Mouse (Mus musculus) liver, embryonic 12.5 days (tissue): ENCODE results near the gene Zyx. TPM values are rescaled to one million over a fixed set of nuclear protein-coding genes. Genes with fewer than 3 reads are reported as not detected.

Source experiments
- ATAC-seq: fragments of 200-750 bp; cut with Nextera tagmentation; 2 replicates; pipeline ENCODE4 v1.8.0; 2017; ENCODE audit warnings: moderate number of reproducible peaks, mild to moderate bottlenecking, moderate library complexity
- H3K27ac ChIP-seq: fragments of 300-500 bp; sonication (generic); 2 replicates; pipeline ENCODE4 v1.5.1; 2016; ENCODE audit warnings: mild to moderate bottlenecking
- H3K27me3 ChIP-seq: fragments of 300-500 bp; sonication (generic); replicated peaks from 2 replicates; pipeline ENCODE4 v1.6.1; 2016; ENCODE audit warnings: mild to moderate bottlenecking, moderate library complexity
- H3K36me3 ChIP-seq: fragments of 300-500 bp; sonication (generic); 2 replicates; pipeline ENCODE4 v1.6.1; 2016; ENCODE audit warnings: mild to moderate bottlenecking, moderate library complexity
- H3K4me1 ChIP-seq: fragments of 300-500 bp; sonication (generic); 2 replicates; pipeline ENCODE4 v1.6.1; 2016
- H3K4me2 ChIP-seq: fragments of 300-500 bp; sonication (generic); 2 replicates; pipeline ENCODE4 v1.6.1; 2016; ENCODE audit warnings: mild to moderate bottlenecking, moderate library complexity
- H3K4me3 ChIP-seq: fragments of 300-500 bp; sonication (generic); 2 replicates; pipeline ENCODE4 v1.5.1; 2016; ENCODE audit warnings: mild to moderate bottlenecking, moderate library complexity
- H3K9ac ChIP-seq: fragments of 300-500 bp; sonication (generic); 2 replicates; pipeline ENCODE4 v1.6.1; 2016; ENCODE audit warnings: mild to moderate bottlenecking, moderate library complexity
- H3K9me3 ChIP-seq: fragments of 300-500 bp; sonication (generic); replicated peaks from 2 replicates; pipeline ENCODE4 v1.6.1; 2016; ENCODE audit warnings: mild to moderate bottlenecking, moderate library complexity
- WGBS: fragments of 180-500 bp; shearing (Covaris S2); methylation state at CpG from one replicate; pipeline ENCODE4 v1.1.7; 2016; ENCODE audit not compliant: insufficient replicate concordance; 5-methylcytosine and 5-hydroxymethylcytosine counted together
- polyA plus RNA-seq: library from polyadenylated mRNA; unstranded; fragments of >200 nt; fragmentation: Nextera tagmentation; extraction: Ambion mirVana; gene quantifications from 2 replicates; pipeline ENCODE4 v1.2.1, GENCODE M21; 2016

Gene Zyx
- polyA plus RNA-seq, 1 experiment from 2014 or later = 66.5 TPM

GRCm38 (mm10) chr6:42351776-42352485, 2.5 kb downstream of the Zyx start:
- peak overlapping the region; percentile 63 for H3K27ac ChIP-seq
- WGBS = 35% methylated on average over 7 of the region's 7 CpGs
- no peak for ATAC-seq
- peak overlapping the region; percentile 95 for H3K4me2 ChIP-seq
- peaks cover 67% of the 10 kb centered on the region for H3K4me1 ChIP-seq
- H3K36me3 ChIP-seq = peaks cover 36% of the 10 kb centered on the region
- peak overlapping the region; percentile 74 for H3K4me3 ChIP-seq
- H3K27me3 ChIP-seq = no peaks in the 10 kb centered on the region
- no peaks in the 10 kb centered on the region for H3K9me3 ChIP-seq
- H3K9ac ChIP-seq = peak overlapping the region; percentile 76

- no peaks in the 10 kb centered on the region for H3K27me3 ChIP-seq
- 34% methylated on average over 1 of the region's 1 CpGs for WGBS
- no peak for ATAC-seq
- peak overlapping the region; percentile 76; the same call in 1 of the 2 replicates for H3K9ac ChIP-seq
- H3K4me1 ChIP-seq = peaks cover 67% of the 10 kb centered on the region
- no peaks in the 10 kb centered on the region for H3K9me3 ChIP-seq
- peak overlapping the region; percentile 63 for H3K27ac ChIP-seq
- H3K4me2 ChIP-seq = peak overlapping the region; percentile 95
- H3K36me3 ChIP-seq = peaks cover 42% of the 10 kb centered on the region
- peak overlapping the region; percentile 74 for H3K4me3 ChIP-seq
These were observed 3.0 kb downstream of the Zyx start for GRCm38 (mm10) chr6:42352486-42352846.

GRCm38 (mm10) chr6:42353180-42353579, 3.8 kb downstream of the Zyx start:
- no peak for ATAC-seq
- Histone ChIP-seq H3K4me1 (peaks cover 67% of the 10 kb centered on the region), H3K9ac (no peak overlapping the region), H3K36me3 (peaks cover 49% of the 10 kb centered on the region), H3K9me3 (no peaks in the 10 kb centered on the region), H3K27me3 (no peaks in the 10 kb centered on the region), H3K27ac (peak overlapping the region; percentile 63), H3K4me2 (peak overlapping the region; percentile 95), H3K4me3 (peak overlapping the region; percentile 74; the same call in 1 of the 2 replicates)
- WGBS = 16% methylated on average over 8 of the region's 8 CpGs

GRCm38 (mm10) chr6:42354076-42355019, 4.9 kb downstream of the Zyx start:
- H3K4me2 ChIP-seq = peak overlapping the region; percentile 95
- WGBS = 16% methylated on average over 11 of the region's 11 CpGs
- H3K27ac ChIP-seq = peak overlapping the region; percentile 63; the same call in 1 of the 2 replicates
- peaks cover 58% of the 10 kb centered on the region for H3K4me1 ChIP-seq
- no peaks in the 10 kb centered on the region for H3K27me3 ChIP-seq
- ATAC-seq = no peak
- no peaks in the 10 kb centered on the region for H3K9me3 ChIP-seq
- 0 out of 2 replicates have a peak overlapping the region, but pooled peaks have one; percentile 12 for H3K9ac ChIP-seq
- H3K36me3 ChIP-seq = peaks cover 60% of the 10 kb centered on the region
- H3K4me3 ChIP-seq = peak overlapping the region; percentile 21

- Histone ChIP-seq H3K27ac (no peak overlapping the region), H3K9me3 (no peaks in the 10 kb centered on the region), H3K9ac (no peak overlapping the region), H3K4me1 (peaks cover 50% of the 10 kb centered on the region), H3K4me2 (0 out of 2 replicates have a peak overlapping the region, but pooled peaks have one; percentile 95), H3K36me3 (peaks cover 71% of the 10 kb centered on the region), H3K4me3 (no peak overlapping the region), H3K27me3 (no peaks in the 10 kb centered on the region)
- WGBS = 79% methylated on average over 6 of the region's 6 CpGs
- ATAC-seq = no peak
These were observed 5.9 kb downstream of the Zyx start for GRCm38 (mm10) chr6:42355366-42355765.

GRCm38 (mm10) chr6:42355794-42356600, 6.6 kb downstream of the Zyx start:
- H3K4me3 ChIP-seq = no peak overlapping the region
- ATAC-seq = no peak
- peaks cover 74% of the 10 kb centered on the region for H3K36me3 ChIP-seq
- no peak overlapping the region for H3K4me2 ChIP-seq
- no peaks in the 10 kb centered on the region for H3K27me3 ChIP-seq
- no peak overlapping the region for H3K27ac ChIP-seq
- H3K9me3 ChIP-seq = no peaks in the 10 kb centered on the region
- peaks cover 43% of the 10 kb centered on the region for H3K4me1 ChIP-seq
- WGBS = 84% methylated on average over 13 of the region's 13 CpGs
- H3K9ac ChIP-seq = no peak overlapping the region

GRCm38 (mm10) chr6:42356913-42357312, 7.5 kb downstream of the Zyx start:
- peaks cover 34% of the 10 kb centered on the region for H3K4me1 ChIP-seq
- H3K9me3 ChIP-seq = no peaks in the 10 kb centered on the region
- H3K4me2 ChIP-seq = no peak overlapping the region
- no peaks in the 10 kb centered on the region for H3K27me3 ChIP-seq
- no peak for ATAC-seq
- WGBS = 78% methylated on average over 5 of the region's 5 CpGs
- no peak overlapping the region for H3K27ac ChIP-seq
- peaks cover 68% of the 10 kb centered on the region for H3K36me3 ChIP-seq
- no peak overlapping the region for H3K4me3 ChIP-seq
- no peak overlapping the region for H3K9ac ChIP-seq

- Histone ChIP-seq H3K27ac (no peak overlapping the region), H3K9me3 (no peaks in the 10 kb centered on the region), H3K9ac (no peak overlapping the region), H3K4me1 (peaks cover 32% of the 10 kb centered on the region), H3K36me3 (peaks cover 62% of the 10 kb centered on the region), H3K27me3 (no peaks in the 10 kb centered on the region), H3K4me2 (no peak overlapping the region), H3K4me3 (no peak overlapping the region)
- ATAC-seq = no peak
- WGBS = 80% methylated on average over 6 of the region's 6 CpGs
These were observed 8.5 kb downstream of the Zyx start for GRCm38 (mm10) chr6:42357901-42358300.

- Histone ChIP-seq H3K9ac (no peak overlapping the region), H3K9me3 (no peaks in the 10 kb centered on the region), H3K27ac (no peak overlapping the region), H3K27me3 (no peaks in the 10 kb centered on the region), H3K4me2 (no peak overlapping the region), H3K4me3 (no peak overlapping the region), H3K4me1 (peaks cover 24% of the 10 kb centered on the region), H3K36me3 (peaks cover 62% of the 10 kb centered on the region)
- WGBS = 84% methylated on average over 12 of the region's 12 CpGs
- no peak for ATAC-seq
These were observed 9.5 kb downstream of the Zyx start for GRCm38 (mm10) chr6:42358901-42359300.

GRCm38 (mm10) chr6:42359364-42360147, 10.1 kb downstream of the Zyx start:
- Histone ChIP-seq H3K27ac (no peak overlapping the region), H3K27me3 (no peaks in the 10 kb centered on the region), H3K9ac (no peak overlapping the region), H3K9me3 (no peaks in the 10 kb centered on the region), H3K4me1 (peaks cover 17% of the 10 kb centered on the region), H3K36me3 (peaks cover 61% of the 10 kb centered on the region), H3K4me2 (no peak overlapping the region), H3K4me3 (no peak overlapping the region)
- WGBS = 65% methylated on average over 9 of the region's 9 CpGs
- no peak for ATAC-seq
